29 mouse cellular contexts compared by ENCODE assay signal in the genomic region with DNA sequence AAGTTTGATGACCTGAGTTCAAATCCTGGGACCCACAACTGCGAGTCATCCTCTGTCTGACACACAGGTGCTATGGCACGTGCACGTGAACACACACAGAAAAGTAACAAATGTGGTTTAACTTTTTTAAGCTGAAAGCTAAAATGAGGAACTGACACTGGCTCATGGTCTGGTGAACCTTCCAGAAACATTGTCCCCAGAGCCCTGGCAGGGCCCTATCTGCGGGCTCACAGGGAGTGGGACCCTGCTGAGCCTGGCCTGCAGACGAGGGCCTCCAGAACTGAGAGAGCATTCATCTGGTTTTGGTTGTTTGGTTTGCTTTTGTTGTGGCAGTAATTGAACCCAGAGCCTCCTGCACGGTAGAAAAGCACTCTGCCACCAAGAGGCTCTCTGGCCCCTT. TPM values are rescaled to one million over a fixed set of nuclear protein-coding genes. Genes with fewer than 3 reads are reported as not detected.
DNase-seq lines count a peak whose midpoint lies in the region; TF ChIP-seq lines count a peak whose summit lies in the region.
"Had no signal": no experiment of that assay in that cellular context is flagged by ENCODE, and none has a peak within 500 bp of the region (broad histone marks: within the 10 kb centered on the region; RNA-seq: fewer than 3 reads in every experiment).

No protein-coding gene starts in this region.

- TF ChIP-seq CTCF in layer of hippocampus, adult 2 months (conservative IDR thresholded peaks at IDR 0.05), result no peak

- 61% methylated on average over 6 of the region's 6 CpGs for WGBS in limb, embryonic 10.5 days

- no peak overlapping the region for H3K4me3 ChIP-seq in layer of hippocampus, adult 2 months
- H3K4me3 ChIP-seq in limb, embryonic 10.5 days, result no peak overlapping the region
- H3K4me3 ChIP-seq: forebrain, embryonic 12.5 days; heart, embryonic 12.5 days; hindbrain, embryonic 13.5 days; kidney, embryonic 15.5 days; limb, embryonic 15.5 days; midbrain, embryonic 10.5 days; myocyte; neural tube, embryonic 13.5 days; stomach, embryonic 15.5 days had no signal

- H3K27me3 ChIP-seq in limb, embryonic 10.5 days (ENCODE audit: low read depth, poor library complexity, severe bottlenecking), result peaks cover 20% of the 10 kb centered on the region; the same call in 1 of the 2 replicates
- H3K27me3 ChIP-seq: forebrain, embryonic 12.5 days; hindbrain, embryonic 13.5 days; kidney, embryonic 15.5 days; limb, embryonic 15.5 days; neural tube, embryonic 13.5 days; stomach, embryonic 15.5 days had no signal

- H3K36me3 ChIP-seq in limb, embryonic 10.5 days, result no peaks in the 10 kb centered on the region
- H3K36me3 ChIP-seq: forebrain, embryonic 12.5 days; heart, embryonic 12.5 days; hindbrain, embryonic 13.5 days; kidney, embryonic 15.5 days; limb, embryonic 15.5 days; midbrain, embryonic 10.5 days; neural tube, embryonic 13.5 days; stomach, embryonic 15.5 days had no signal

- peak overlapping the region; percentile 51; the same call in 1 of the 2 replicates for H3K27ac ChIP-seq in layer of hippocampus, adult 2 months
- peak overlapping the region; percentile 27; the same call in 1 of the 2 replicates for H3K27ac ChIP-seq in limb, embryonic 10.5 days
- H3K27ac ChIP-seq: forebrain, embryonic 12.5 days; hindbrain, embryonic 13.5 days; kidney, embryonic 15.5 days; limb, embryonic 15.5 days; neural tube, embryonic 13.5 days; stomach, embryonic 15.5 days had no signal

- peaks cover 8% of the 10 kb centered on the region; the same call in 1 of the 2 replicates for H3K4me1 ChIP-seq in limb, embryonic 10.5 days
- H3K4me1 ChIP-seq: heart, embryonic 12.5 days; kidney, embryonic 15.5 days; limb, embryonic 15.5 days; stomach, embryonic 15.5 days had no signal

- no peak for DNase-seq in layer of hippocampus, adult 2 months (ENCODE audit: low spot score in 2 of 2)
- no peak for DNase-seq in layer of hippocampus, adult 9-11 months
- peak; percentile 92 for DNase-seq in A20 (ENCODE audit: low read depth, low spot score)
- peak; percentile 13 for DNase-seq in MEL-GATA-1-ER (ENCODE audit: extremely low read depth, low read depth)
- DNase-seq in limb, embryonic 10.5 days (ENCODE audit: low spot score), result no peak
- DNase-seq in left cerebral cortex, adult 8-10 months (ENCODE audit: low spot score in 2 of 2), result no peak
- no peak for DNase-seq in gastrocnemius, postnatal 14 days
- DNase-seq: adrenal gland, postnatal 14 days; cerebellum, adult 2 months; cerebellum, postnatal 36 days; heart, adult 18-20 months; heart, postnatal 10 days; kidney, adult 11 months; kidney, postnatal 36 days; lung, adult 18-20 months; lung, postnatal 10 days; right cerebral cortex, postnatal 4 days; thymus, postnatal 25 days had no signal

- no peaks in the 10 kb centered on the region; the same call in 1 of the 2 replicates for H3K9me3 ChIP-seq in limb, embryonic 10.5 days (replicated peaks)
- H3K9me3 ChIP-seq: limb, embryonic 15.5 days; stomach, embryonic 15.5 days had no signal

- intact Hi-C loops in gastrocnemius, postnatal 14 days (cut with DNase I; ENCODE audit: low total_unique reads), result no loop called here

RNA-seq across cellular contexts. Expression of a gene that starts 39.0 kb away (rescaled TPM):
- 100 to 1,000 TPM; 106 to 122 TPM for total RNA-seq in layer of hippocampus, adult 2 months (2021)
- 2.0 TPM in 2 replicates for polyA plus RNA-seq in limb, embryonic 10.5 days (2016; fragmentation: Nextera tagmentation; extraction: Ambion mirVana)
- total RNA-seq in left cerebral cortex, adult 8-10 months (2022), result 100 to 1,000 TPM; 125 to 148 (median 137) TPM
- total RNA-seq in gastrocnemius, postnatal 14 days (2021), result not detected
- total RNA-seq: adrenal gland, postnatal 14 days; gastrocnemius, adult 8-10 months had no signal

RNA-seq across cellular contexts. Expression of a gene that starts 49.2 kb away (rescaled TPM):
- 1 to 10 TPM; 1.2 to 1.8 TPM for total RNA-seq in layer of hippocampus, adult 2 months (2021)
- 68.5 and 71.9 TPM in 2 replicates for polyA plus RNA-seq in limb, embryonic 10.5 days (2016; fragmentation: Nextera tagmentation; extraction: Ambion mirVana)
- 1 to 10 TPM; 1.8 to 3.1 (median 2.1) TPM for total RNA-seq in left cerebral cortex, adult 8-10 months (2022)
- 1 to 10 TPM; 1.3 to 2.5 TPM for total RNA-seq in gastrocnemius, postnatal 14 days (2021)

RNA-seq across cellular contexts. Expression of a gene that starts 49.5 kb away (rescaled TPM):
- total RNA-seq in layer of hippocampus, adult 2 months (2021), result 10 to 100 TPM; 54.5 to 56.9 TPM
- 24.8 and 27.0 TPM in 2 replicates for polyA plus RNA-seq in limb, embryonic 10.5 days (2016; fragmentation: Nextera tagmentation; extraction: Ambion mirVana)
- 10 to 100 TPM; 55.9 to 61.2 (median 58.2) TPM for total RNA-seq in left cerebral cortex, adult 8-10 months (2022)
- total RNA-seq in gastrocnemius, postnatal 14 days (2021), result 1 to 10 TPM; 3.4 to 3.8 TPM

RNA-seq across cellular contexts. Expression of a gene that starts 57.9 kb away (rescaled TPM):
- not detected for total RNA-seq in layer of hippocampus, adult 2 months (2021)
- not detected in 2 replicates for polyA plus RNA-seq in limb, embryonic 10.5 days (2016; fragmentation: Nextera tagmentation; extraction: Ambion mirVana)
- 1 to 10 TPM in 1 of 4 experiments, under 1 TPM in 3; 0.30 to 1.1 (median 0.70) TPM for total RNA-seq in left cerebral cortex, adult 8-10 months (2022)
- not detected for total RNA-seq in gastrocnemius, postnatal 14 days (2021)
- total RNA-seq: adrenal gland, postnatal 14 days; gastrocnemius, adult 8-10 months; heart, adult 18-20 months; heart, postnatal 10 days had no signal
- polyA plus RNA-seq: heart, embryonic 12.5 days; hindbrain, embryonic 13.5 days; midbrain, embryonic 10.5 days; midbrain, embryonic 16.5 days; myocyte; neural tube, embryonic 13.5 days; stomach, embryonic 15.5 days had no signal

Comparison
In these comparisons a context has a peak if more than half of its experiments do, and no peak if none do; other contexts are left out.
1. DNase-seq: peak in A20 (single experiment) and MEL-GATA-1-ER (single experiment); none in layer of hippocampus, adult 2 months (0 of 2), layer of hippocampus, adult 9-11 months (single experiment), limb, embryonic 10.5 days (single experiment), left cerebral cortex, adult 8-10 months (0 of 2) and gastrocnemius, postnatal 14 days (single experiment).
2. RNA of a gene that starts 39.0 kb away (total RNA-seq): 125 to 148 TPM in left cerebral cortex, adult 8-10 months and 106 to 122 TPM in layer of hippocampus, adult 2 months; not detected in gastrocnemius, postnatal 14 days; every median in the first group is over 100 times any median in the second.
3. RNA of a gene that starts 49.5 kb away (total RNA-seq): 55.9 to 61.2 TPM in left cerebral cortex, adult 8-10 months and 54.5 to 56.9 TPM in layer of hippocampus, adult 2 months; 3.4 to 3.8 TPM in gastrocnemius, postnatal 14 days; every median in the first group is over 10 times any median in the second.